Mouse (Mus musculus): Measurements from ENCODE around the gene Usp5. TPM values are rescaled to one million over a fixed set of nuclear protein-coding genes. Genes with fewer than 3 reads are reported as not detected.
A peak's percentile ranks its signal among the peaks of the same experiment; 100 is the strongest.

Gene Usp5
- total and polyA plus RNA-seq, 2 experiments from 2014 or later = 201 to 218 TPM

DNA sequence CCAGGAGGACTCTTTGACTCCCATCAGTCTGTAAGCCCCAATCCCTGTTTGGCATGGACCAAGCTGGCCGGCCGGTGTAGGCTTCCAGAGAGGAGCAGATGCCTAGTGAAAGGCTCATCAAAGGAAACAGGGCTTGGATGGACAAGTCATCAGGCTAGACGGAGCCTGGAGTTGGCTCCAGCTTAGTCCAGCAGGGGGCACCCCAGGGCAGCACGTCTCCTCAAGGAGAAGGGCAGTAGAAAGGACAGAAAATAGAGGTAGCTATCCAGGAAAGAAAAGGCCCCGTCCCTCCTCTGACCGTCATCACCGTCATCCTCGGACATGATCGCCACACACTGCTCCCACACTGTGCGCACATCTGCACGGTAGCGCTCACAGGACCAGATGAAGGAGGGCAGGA is 30.4 kb upstream of the Usp5 start:
- H3K27me3 ChIP-seq (ENCODE audit: insufficient read depth, low read length) = no peaks in the 10 kb centered on the region
- peaks cover 9% of the 10 kb centered on the region; the same call in 1 of the 2 replicates for H3K36me3 ChIP-seq (ENCODE audit: insufficient read depth, low read length)
- ATAC-seq (ENCODE audit: low FRiP score) (no peak), DNase-seq (ENCODE audit: low spot score) (peak; percentile 88)
- H3K4me1 ChIP-seq (ENCODE audit: insufficient read depth, low read length) = peaks cover 25% of the 10 kb centered on the region
- H3K4me2 ChIP-seq (ENCODE audit: low read depth, low read length, poor library complexity, severe bottlenecking) = peak overlapping the region; percentile 34
- peak overlapping the region; percentile 5; the same call in 1 of the 2 replicates for H3K9ac ChIP-seq (replicated peaks; ENCODE audit: low read length, poor library complexity, severe bottlenecking)
- peak overlapping the region; percentile 80 for H3K27ac ChIP-seq (ENCODE audit: low read depth, low read length)
- no peaks in the 10 kb centered on the region for H3K9me3 ChIP-seq (ENCODE audit: low read length)
- H3K4me3 ChIP-seq (ENCODE audit: low read depth, low read length) = 0 out of 2 replicates have a peak overlapping the region, but pooled peaks have one; percentile 1
- 7% methylated on average over 12 of the region's 12 CpGs for WGBS
- TF ChIP-seq CTCF (IDR thresholded peaks at IDR 0.05) = peak; percentile 90

DNA sequence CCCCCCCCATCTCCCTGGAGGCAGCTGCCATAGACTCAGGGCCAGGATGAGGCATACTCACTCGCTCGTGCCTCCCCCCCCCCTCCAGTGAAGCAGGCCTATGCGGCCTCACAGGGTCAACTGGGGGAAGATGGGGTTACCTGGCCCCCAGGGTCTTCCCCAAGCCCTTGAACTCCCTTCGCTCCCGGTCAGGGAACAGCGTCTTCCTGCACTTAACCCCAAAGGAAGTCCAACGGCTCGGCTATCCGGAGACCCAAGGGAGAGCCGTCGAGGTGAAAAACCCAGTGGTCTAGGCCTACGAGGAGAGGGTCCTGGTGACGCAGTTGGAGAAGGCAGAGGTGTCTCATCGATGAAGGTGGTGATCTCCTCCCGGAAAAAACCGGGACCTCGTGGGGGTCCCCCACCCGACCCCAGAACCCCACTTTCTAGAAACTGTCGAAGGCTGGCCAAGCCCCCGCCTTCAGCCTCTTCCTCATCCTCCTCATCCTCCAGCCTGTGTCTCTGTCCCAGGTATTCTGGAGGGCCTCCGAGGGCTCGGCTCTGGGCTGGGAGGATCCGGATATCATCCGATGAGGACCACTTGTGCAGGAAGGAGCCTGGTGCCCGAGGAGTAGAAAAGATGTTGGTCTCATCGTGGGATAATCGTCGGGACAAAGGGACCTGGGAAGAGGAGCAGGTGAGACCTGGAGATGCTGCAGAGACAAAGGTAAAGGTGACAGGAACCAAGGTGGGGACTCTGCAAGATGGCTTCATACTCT is 29.5 kb upstream of the Usp5 start:
- Histone ChIP-seq H3K4me3 (ENCODE audit: low read depth, low read length) (no peak overlapping the region), H3K27ac (ENCODE audit: low read depth, low read length) (peak overlapping the region; percentile 99; the same call in 1 of the 2 replicates)
- TF ChIP-seq CTCF (IDR thresholded peaks at IDR 0.05) = no peak

DNA sequence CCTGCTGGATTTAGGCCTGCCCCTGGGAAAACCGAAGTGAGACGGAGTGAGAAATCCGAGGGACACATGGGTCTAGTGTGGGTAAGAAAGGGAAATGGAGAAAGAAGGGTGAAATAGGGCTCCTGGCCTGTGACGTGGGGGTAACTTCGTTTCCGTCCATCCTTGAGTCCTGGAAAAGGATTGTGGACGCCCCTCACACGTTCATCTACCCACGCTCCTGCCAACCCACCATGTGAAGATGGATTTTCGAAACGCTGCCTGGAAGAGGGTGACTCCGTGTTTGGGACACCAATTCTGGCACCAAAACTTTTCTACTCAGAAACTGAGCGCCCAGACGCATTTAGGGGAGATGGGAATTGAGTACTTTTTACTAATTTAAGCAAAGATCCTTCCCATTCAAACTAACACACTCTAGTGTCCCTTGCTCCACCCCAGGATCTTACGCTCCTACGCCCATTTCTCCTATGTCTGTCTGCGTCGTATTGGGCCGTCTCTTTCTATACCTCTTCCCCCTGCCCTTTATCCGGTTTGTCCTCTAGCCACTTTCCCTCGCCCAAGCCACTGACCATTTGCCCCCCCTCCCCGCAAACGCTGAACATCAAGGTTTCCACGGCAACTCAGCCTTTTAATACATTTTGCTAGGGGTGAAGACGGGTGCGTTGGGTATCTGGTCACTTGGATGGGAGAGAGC is 28.7 kb upstream of the Usp5 start:
- H3K4me2 ChIP-seq (ENCODE audit: low read depth, low read length, poor library complexity, severe bottlenecking) = peak overlapping the region; percentile 86
- no peaks in the 10 kb centered on the region for H3K27me3 ChIP-seq (ENCODE audit: insufficient read depth, low read length)
- no peak for DNase-seq (ENCODE audit: low spot score)
- no peaks in the 10 kb centered on the region for H3K9me3 ChIP-seq (ENCODE audit: low read length)
- H3K4me3 ChIP-seq (ENCODE audit: low read depth, low read length) = peak overlapping the region; percentile 67
- peak overlapping the region; percentile 95 for H3K9ac ChIP-seq (replicated peaks; ENCODE audit: low read length, poor library complexity, severe bottlenecking)
- TF ChIP-seq CTCF (IDR thresholded peaks at IDR 0.05) = no peak
- H3K27ac ChIP-seq (ENCODE audit: low read depth, low read length) = peak overlapping the region; percentile 99
- 16% methylated on average over 26 of the region's 26 CpGs for WGBS
- peaks cover 24% of the 10 kb centered on the region for H3K4me1 ChIP-seq (ENCODE audit: insufficient read depth, low read length)
- H3K36me3 ChIP-seq (ENCODE audit: insufficient read depth, low read length) = peaks cover 16% of the 10 kb centered on the region
- no peak for ATAC-seq (ENCODE audit: low FRiP score)

More for the DNA sequence above, 29.5 kb upstream of the Usp5 start:
- Histone ChIP-seq H3K4me1 (ENCODE audit: insufficient read depth, low read length) (peaks cover 24% of the 10 kb centered on the region), H3K36me3 (ENCODE audit: insufficient read depth, low read length) (peaks cover 11% of the 10 kb centered on the region; the same call in 1 of the 2 replicates), H3K9me3 (ENCODE audit: low read length) (no peaks in the 10 kb centered on the region), H3K4me2 (ENCODE audit: low read depth, low read length, poor library complexity, severe bottlenecking) (no peak overlapping the region), H3K9ac (replicated peaks; ENCODE audit: low read length, poor library complexity, severe bottlenecking) (no peak overlapping the region), H3K27me3 (ENCODE audit: insufficient read depth, low read length) (no peaks in the 10 kb centered on the region)
- 77% methylated on average over 27 of the region's 28 CpGs for WGBS
- no peak for DNase-seq (ENCODE audit: low spot score)
- no peak for ATAC-seq (ENCODE audit: low FRiP score)

DNA sequence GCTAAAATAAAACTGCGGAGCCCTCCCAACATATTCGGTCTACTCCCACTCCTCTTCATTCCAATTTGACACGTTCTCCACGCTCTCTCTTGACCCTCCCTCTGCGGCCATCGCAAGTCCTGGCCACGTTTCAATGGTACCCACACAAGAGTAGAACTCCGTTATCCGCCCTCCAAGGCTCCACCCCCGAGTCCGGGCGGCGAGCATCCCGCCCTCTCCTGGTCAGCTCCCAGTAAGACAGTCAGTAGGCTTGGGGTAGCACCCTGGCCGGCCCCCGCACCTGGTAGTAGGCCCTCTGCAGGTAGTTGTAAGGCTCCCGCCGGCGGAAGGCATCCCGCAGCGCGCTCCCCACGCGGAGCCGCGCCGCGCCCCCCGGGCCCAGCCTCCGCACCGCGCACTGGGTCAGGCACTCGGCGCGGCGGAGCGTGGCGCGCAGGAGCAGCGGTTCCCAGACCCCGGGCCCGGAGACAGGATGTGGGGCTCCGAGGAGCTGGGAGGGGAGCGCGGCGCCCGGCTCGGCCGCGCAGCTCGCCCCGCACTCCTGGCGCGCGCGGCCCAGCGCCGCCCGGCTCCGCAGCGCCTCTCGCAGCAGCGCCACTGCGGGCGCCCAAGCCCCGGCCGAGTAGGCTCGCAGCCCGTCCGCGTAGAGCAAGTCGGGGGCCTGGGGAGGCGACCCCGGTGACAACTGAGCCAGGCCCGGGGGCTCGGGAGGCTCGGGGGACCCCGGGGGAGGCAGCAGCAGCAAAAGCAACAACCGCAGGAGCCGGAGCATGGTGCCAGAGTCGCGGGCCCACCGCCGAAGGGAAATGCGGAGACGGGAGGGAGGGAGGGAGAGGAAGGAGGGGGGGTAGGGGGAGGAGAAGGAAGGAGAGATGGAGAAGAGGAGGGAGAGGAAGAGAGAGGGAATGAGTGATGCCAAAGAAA is 27.9 kb upstream of the Usp5 start, which contains the start of gene P3h3:
Gene P3h3, minus strand, starts transcription at position 837 of the 924 bp plus-strand sequence.
- under 1% methylated on average over 79 of the region's 86 CpGs for WGBS
- peaks cover 22% of the 10 kb centered on the region for H3K4me1 ChIP-seq (ENCODE audit: insufficient read depth, low read length)
- no peaks in the 10 kb centered on the region for H3K9me3 ChIP-seq (ENCODE audit: low read length)
- ATAC-seq (ENCODE audit: low FRiP score) (peak; percentile 89), DNase-seq (ENCODE audit: low spot score) (peak; percentile 93)
- H3K27ac ChIP-seq (ENCODE audit: low read depth, low read length) = peak within 1 kb of the TSS; percentile 99
- H3K4me2 ChIP-seq (ENCODE audit: low read depth, low read length, poor library complexity, severe bottlenecking) = peak within 1 kb of the TSS; percentile 86
- H3K27me3 ChIP-seq (ENCODE audit: insufficient read depth, low read length) = no peaks in the 10 kb centered on the region
- peak within 1 kb of the TSS; percentile 67 for H3K4me3 ChIP-seq (ENCODE audit: low read depth, low read length)
- TF ChIP-seq CTCF (IDR thresholded peaks at IDR 0.05) = peak; percentile 89
- H3K9ac ChIP-seq (replicated peaks; ENCODE audit: low read length, poor library complexity, severe bottlenecking) = peak within 1 kb of the TSS; percentile 95
- H3K36me3 ChIP-seq (ENCODE audit: insufficient read depth, low read length) = peaks cover 20% of the 10 kb centered on the region

DNA sequence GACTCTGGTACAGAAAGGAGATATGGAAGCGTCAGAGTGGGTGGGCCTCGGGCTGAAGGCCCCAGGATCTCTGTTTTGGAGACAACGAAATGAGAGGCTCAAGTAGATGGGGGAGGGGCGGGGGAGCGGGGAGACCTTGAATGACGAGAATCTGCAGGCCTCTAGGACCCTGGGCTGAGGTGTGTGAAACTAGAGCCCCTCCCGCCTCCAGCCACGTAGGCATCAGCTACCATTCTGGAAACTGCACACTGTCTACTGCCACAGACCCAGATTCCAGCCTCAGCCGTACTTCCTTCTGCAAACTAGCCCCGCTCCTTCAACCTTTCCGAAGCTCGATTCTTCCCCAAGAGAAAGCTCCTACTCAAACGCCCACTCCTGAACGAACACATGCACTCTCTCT is 27.0 kb upstream of the Usp5 start:
- peaks cover 14% of the 10 kb centered on the region for H3K4me1 ChIP-seq (ENCODE audit: insufficient read depth, low read length)

More for the DNA sequence above, 27.0 kb upstream of the Usp5 start:
- WGBS = 5% methylated on average over 14 of the region's 14 CpGs
- Histone ChIP-seq H3K9me3 (ENCODE audit: low read length) (no peaks in the 10 kb centered on the region), H3K27ac (ENCODE audit: low read depth, low read length) (peak overlapping the region; percentile 99), H3K4me3 (ENCODE audit: low read depth, low read length) (peak overlapping the region; percentile 67), H3K9ac (replicated peaks; ENCODE audit: low read length, poor library complexity, severe bottlenecking) (peak overlapping the region; percentile 95), H3K27me3 (ENCODE audit: insufficient read depth, low read length) (no peaks in the 10 kb centered on the region), H3K36me3 (ENCODE audit: insufficient read depth, low read length) (peaks cover 20% of the 10 kb centered on the region), H3K4me2 (ENCODE audit: low read depth, low read length, poor library complexity, severe bottlenecking) (peak overlapping the region; percentile 86)
- ATAC-seq (ENCODE audit: low FRiP score) (peak; percentile 84), DNase-seq (ENCODE audit: low spot score) (peak; percentile 90)
- no peak for TF ChIP-seq CTCF (IDR thresholded peaks at IDR 0.05)
